Mouse (Mus musculus): ENCODE data around the gene Epor. TPM values are rescaled to one million over a fixed set of nuclear protein-coding genes. Genes with fewer than 3 reads are reported as not detected.

Epor gene
- total RNA-seq, 2 experiments from 2014 or later, result 70.3 to 91.0 TPM

- no peak for ATAC-seq (replicated peaks; ENCODE audit: low FRiP score, poor library complexity, severe bottlenecking)
Measured at GRCm38 (mm10) chr9:21976626-21977175, 13.4 kb upstream of the Epor start.

DNA sequence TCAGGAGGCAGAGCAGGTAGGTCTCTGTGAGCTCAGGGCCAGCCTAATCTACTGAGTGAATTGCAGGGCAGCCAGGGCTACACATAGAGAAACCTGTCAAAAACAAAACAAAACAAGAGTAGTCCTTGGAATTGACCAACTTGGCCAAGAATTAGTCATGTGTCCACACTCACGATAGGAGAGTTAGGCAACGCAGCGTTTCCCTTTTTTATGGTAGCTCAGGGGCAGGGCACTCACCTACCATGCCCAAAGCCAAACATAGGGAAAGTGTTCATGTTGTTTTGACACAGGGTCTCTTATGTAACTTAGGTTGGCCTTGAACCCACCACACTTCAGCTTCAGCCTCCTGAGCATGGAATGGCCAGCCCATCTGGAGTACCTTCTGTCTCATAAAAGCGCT, 6.0 kb upstream of the Epor start:
- ATAC-seq (replicated peaks; ENCODE audit: low FRiP score, poor library complexity, severe bottlenecking), result no peak

GRCm38 (mm10) chr9:21968883-21969282, 5.6 kb upstream of the Epor start:
- ATAC-seq (replicated peaks; ENCODE audit: low FRiP score, poor library complexity, severe bottlenecking), result no peak

DNA sequence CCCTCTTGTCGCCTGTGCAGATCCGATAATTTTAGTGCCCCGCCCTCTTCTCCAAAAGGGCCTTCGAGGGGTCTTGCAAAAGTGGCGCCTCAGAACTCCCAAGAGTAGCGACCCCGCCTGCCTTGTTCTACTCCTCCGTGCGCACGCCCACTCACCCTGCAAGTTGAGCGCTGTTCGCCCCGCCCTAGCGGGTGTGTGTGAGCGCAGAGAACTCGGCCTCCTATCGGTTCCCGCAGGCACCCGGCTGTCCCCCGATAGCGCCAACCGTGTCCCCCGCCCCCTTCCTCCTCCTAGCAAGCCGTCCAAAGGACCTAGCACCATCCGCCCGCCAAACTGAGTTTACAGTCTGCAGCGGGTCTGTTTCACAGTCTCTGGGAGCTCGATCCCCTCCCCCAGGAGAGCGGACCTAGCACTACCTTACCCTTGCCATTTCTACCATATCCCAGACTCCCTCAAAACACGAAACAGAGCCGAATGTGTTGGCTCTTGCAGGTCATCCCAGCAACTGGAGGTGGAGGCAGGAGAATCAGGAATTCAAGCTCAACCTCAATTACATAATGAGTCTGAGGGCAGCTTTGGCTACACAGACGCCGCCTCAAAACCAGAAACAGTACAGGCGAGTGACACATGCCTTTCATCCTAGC, 768 bp downstream of the Epor start:
- peak; percentile 88 for ATAC-seq (replicated peaks; ENCODE audit: low FRiP score, poor library complexity, severe bottlenecking)

DNA sequence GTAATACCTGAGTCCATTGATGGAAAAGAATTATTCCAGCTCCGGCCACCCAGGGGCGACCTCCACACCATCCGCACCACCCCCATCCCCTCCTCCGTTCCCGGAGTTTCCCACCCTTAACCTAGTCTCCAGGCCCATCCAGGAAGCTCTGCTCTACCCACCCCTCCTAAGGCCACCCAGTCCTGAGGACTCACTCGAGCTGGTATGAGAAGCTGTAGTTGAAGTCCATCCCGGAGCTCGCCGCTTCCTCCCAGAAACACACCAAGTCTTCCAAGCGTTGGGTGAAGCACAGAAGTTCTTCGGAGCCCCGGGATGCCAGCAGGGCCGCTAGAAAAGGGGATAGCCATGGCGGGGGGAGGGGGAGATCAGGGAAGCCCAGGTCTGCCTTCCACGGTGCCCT, 1.3 kb downstream of the Epor start:
- ATAC-seq (replicated peaks; ENCODE audit: low FRiP score, poor library complexity, severe bottlenecking), result 0 out of 2 replicates have a peak, but pooled peaks have one; percentile 2

DNA sequence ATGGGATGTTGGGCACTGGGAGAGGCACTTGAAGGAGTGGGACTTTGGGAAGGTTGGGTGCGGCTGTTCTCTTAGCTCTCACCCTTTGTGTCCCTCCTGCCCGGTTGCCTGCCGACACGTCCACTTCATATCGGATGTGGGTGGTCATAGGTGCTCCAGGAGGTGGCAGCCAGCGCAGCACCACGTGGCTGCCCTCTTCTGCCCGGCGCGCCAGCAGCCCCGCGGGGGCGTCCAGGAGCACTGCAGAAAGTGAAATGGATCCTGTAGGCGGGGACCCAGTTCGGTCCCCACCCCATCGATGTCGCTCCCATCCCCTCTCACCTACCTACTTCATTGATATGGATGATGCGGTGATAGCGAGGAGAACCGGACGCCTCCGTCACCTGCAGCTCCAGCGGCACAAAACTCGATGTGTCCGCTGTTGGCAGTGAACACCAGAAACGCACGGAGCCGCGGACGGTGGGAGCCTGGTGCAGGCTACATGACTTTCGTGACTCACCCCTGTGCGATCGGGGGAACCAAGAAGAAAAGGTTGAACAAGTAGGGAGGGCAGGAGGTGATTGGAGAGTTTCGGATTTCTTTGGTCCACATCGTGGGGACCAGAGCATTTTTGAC, 1.8 kb downstream of the Epor start:
- peak; percentile 28 for ATAC-seq (replicated peaks; ENCODE audit: low FRiP score, poor library complexity, severe bottlenecking)

- ATAC-seq (replicated peaks; ENCODE audit: low FRiP score, poor library complexity, severe bottlenecking), result no peak
Measured at GRCm38 (mm10) chr9:21960558-21961208, 2.6 kb downstream of the Epor start.

GRCm38 (mm10) chr9:21960135-21960534, 3.2 kb downstream of the Epor start:
- no peak for ATAC-seq (replicated peaks; ENCODE audit: low FRiP score, poor library complexity, severe bottlenecking)

DNA sequence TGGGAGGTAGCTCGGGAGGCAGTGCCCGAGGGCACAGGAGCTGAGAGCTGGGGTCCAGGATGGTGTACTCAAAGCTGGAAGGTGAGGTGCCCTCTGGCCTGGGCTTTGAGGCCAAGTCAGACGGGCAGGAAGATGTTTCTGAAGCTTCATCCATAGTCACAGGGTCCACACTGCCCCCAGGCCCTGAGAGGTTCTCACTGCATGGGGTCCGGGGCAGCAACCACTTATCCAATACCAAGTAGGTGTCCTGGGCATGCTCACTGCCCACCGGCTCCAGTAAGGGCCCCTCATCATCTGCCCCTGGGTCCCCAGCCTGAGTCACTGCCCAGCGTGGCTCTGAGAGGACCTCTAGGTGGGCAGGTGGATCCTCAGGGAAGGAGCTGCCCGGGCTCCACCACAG, 4.1 kb downstream of the Epor start:
- ATAC-seq (replicated peaks; ENCODE audit: low FRiP score, poor library complexity, severe bottlenecking), result no peak

DNA sequence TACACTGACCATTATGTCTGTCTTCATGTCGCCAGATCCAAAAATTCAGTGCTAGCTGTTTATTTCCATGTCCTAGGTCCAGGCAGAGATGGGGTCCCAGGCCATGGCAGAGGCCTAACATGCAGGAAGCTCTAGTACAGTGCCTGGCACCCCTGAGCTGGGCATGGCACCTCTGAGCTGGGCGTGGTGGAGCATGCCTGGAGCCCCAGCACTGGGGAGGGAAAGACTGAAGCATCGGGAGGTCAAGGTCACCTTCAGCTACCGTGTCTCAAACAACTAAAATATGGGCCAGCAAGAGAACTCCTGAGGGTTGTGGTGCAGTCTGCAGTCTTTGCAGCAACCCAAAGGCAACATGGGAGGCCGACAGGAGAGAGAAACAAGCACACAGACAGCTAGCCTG, 4.9 kb downstream of the Epor start:
- no peak for ATAC-seq (replicated peaks; ENCODE audit: low FRiP score, poor library complexity, severe bottlenecking)

DNA sequence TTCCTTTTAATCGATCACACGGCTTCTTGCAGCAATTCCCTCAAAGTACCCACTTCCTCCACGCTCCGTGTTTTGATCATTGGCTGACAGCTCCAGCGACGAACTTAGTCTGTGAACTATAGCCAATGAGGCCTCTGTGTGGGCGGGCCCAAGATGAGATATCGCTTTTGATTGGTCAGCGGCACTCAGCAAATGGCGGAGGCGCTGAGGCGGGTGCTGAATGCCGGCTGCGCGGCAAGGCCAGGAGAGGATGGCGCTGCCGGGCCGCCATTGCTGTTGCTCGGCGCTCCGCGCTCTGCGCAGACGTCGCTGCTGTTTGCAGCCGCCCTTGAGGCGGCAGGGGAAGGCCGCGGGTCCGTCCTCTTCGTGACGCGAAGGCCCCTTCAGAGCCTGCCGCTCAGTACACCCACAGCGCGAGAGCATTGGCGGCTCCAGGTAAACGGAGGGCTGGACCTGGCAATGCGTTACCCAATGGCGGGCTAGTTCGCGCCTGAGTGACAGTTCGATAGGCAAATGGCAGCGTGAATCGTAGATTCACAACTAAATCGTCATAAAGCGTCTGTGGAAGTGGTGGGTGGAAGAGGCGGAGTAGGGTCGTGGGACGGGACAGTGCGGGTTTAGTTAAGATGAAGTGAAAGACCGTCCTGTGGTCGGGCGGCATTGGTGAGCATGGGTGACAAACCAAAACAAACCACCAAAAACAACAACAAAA, 7.6 kb downstream of the Epor start, which contains the start of gene Swsap1:
Gene Swsap1, plus strand, starts transcription at position 186 of the 712 bp plus-strand sequence.
- ATAC-seq (replicated peaks; ENCODE audit: low FRiP score, poor library complexity, severe bottlenecking), result peak; percentile 89

DNA sequence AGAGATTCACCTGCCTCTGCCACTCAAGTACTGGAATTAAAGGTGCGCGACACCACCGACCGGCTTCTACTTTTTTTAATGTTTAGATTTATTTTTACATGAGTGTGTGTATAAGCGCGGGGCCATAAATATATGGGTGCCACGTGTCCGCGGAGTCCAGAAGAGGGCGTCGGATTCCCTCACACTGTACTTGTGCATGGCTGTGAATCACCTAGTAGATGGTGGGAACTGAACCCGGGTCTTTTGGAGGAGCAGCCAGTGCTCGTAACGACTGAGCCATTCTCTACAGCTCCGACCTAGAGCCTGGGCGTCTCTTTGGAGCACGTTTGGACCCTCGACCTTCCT, 8.1 kb downstream of the Epor start:
- peak; percentile 53 for ATAC-seq (replicated peaks; ENCODE audit: low FRiP score, poor library complexity, severe bottlenecking)

DNA sequence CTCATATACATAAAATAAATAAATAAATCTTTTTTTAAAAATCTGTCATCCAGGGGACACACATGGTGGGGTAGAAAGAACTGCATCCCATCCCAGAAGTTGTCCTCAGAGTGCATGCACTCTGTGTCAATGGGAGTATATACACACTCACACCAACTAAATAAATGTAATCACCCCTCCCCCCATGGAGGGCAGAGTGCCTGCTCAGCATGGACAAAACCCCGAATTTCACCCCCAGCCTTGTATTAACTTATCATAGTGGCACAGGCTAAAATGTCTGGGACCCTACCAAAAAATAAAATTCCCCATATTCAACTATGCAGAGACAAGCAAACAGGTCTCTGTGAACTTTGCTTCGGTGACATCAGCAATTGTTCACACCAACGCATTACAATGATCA, 8.7 kb downstream of the Epor start:
- no peak for ATAC-seq (replicated peaks; ENCODE audit: low FRiP score, poor library complexity, severe bottlenecking)

GRCm38 (mm10) chr9:21953600-21953999, 9.7 kb downstream of the Epor start:
- no peak for ATAC-seq (replicated peaks; ENCODE audit: low FRiP score, poor library complexity, severe bottlenecking)

- ATAC-seq (replicated peaks; ENCODE audit: low FRiP score, poor library complexity, severe bottlenecking), result no peak
Measured at GRCm38 (mm10) chr9:21951977-21952376, 11.3 kb downstream of the Epor start.

DNA sequence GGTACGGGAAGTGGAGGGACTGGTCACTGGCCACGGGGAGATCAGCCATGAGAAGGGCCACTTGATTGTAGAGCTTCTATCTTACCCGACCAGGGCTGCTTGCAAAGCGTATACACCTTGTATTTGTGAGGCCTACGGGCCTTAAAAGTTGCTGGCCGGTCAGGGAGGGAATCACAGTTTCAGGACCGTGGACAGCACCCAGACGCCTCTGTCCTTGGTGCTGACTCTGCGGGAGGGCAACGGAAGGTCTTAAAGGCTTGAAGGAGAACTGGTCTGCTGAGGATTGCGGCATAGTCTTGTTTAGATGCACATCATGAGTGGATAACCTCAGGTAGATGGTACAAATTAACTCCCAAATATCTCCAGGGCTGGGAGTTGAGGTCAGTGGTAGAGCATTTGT, 13.0 kb downstream of the Epor start:
- peak; percentile 42; the same call in 1 of the 2 replicates for ATAC-seq (replicated peaks; ENCODE audit: low FRiP score, poor library complexity, severe bottlenecking)

- no peak for ATAC-seq (replicated peaks; ENCODE audit: low FRiP score, poor library complexity, severe bottlenecking)
Measured at GRCm38 (mm10) chr9:21948790-21949189, 14.5 kb downstream of the Epor start.

DNA sequence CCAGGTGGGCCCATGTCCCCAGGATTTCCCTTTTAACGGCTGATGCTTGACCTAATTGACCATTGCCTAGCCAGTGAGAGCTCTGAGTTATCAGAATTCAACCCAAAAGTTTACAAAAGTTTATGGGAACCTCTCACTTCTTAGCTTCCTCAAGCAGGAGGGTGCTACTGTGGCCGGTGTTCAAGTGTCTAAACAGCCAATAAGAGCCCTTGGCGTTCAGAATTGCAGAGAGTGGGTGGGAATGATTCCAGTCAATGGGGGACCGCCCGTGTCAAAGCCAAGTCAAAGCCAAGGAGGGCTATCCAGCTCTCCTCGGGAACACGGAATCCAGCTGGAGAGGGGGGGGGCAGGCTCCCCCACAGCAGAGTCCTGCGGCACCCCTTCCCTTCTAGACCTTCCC, 15.2 kb downstream of the Epor start:
- no peak for ATAC-seq (replicated peaks; ENCODE audit: low FRiP score, poor library complexity, severe bottlenecking)

DNA sequence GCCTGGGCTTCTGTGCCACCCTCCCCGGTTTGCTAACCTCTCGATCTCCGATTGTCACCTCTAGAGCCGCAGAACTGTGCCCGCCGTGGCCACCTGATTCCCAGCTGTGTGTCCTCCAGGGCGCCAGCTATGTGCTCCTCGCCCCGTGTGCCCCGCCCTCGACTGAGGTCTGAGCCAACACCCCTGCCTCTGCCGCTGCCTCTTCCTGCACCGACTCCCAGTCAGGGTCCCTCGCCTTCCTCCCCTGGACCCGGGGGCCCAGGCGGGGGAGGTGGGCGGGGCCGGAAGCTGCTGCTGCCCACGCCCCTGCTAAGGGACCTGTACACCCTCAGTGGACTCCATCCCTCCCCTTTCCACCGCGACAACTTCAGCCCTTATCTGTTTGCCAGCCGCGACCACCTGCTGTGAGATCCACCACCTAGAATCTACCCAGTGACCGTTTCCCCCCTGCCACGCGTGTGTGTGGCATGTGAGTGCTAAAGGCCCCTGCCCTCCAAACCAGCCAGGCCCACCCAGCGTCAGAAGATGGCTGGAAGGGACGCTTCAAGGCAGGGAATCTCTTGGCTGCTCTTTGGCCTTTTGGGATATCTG, 15.7 kb downstream of the Epor start:
- ATAC-seq (replicated peaks; ENCODE audit: low FRiP score, poor library complexity, severe bottlenecking), result no peak

DNA sequence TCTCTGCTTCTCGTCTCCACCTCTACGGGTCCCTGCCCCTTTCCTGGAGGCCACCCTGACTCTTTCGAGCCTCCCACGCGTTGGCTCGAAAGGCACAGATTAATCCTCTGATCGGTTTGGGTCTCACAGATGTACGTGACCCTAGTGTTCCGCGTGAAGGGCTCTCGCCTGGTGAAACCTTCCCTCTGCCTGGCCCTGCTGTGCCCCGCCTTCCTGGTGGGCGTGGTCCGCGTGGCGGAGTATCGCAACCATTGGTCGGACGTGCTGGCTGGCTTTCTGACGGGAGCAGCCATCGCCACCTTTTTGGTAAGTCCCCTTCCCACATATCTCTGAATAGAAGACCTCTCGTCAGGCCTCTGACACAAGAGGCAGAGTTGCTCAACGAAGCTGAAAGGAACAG, 19.0 kb downstream of the Epor start:
- ATAC-seq (replicated peaks; ENCODE audit: low FRiP score, poor library complexity, severe bottlenecking), result no peak; the same call in 1 of the 2 replicates

Measured in erythroblast, adult 5-6 weeks (primary cell).